Mouse (Mus musculus): ENCODE data around the gene Baz2b.
"Not testable (repeated sequence)": the region's sequence is repeated elsewhere in the genome, so short reads cannot be mapped to it uniquely, and the experiment has no call there.

Baz2b gene

GRCm38 (mm10) chr2:59870526-59870925, 339.1 kb downstream of the Baz2b start:
- DNase-seq (ENCODE audit: low read depth, low spot score) = no peak

GRCm38 (mm10) chr2:59862618-59863017, 347.0 kb downstream of the Baz2b start:
- no peak for DNase-seq (ENCODE audit: low read depth, low spot score)

DNA sequence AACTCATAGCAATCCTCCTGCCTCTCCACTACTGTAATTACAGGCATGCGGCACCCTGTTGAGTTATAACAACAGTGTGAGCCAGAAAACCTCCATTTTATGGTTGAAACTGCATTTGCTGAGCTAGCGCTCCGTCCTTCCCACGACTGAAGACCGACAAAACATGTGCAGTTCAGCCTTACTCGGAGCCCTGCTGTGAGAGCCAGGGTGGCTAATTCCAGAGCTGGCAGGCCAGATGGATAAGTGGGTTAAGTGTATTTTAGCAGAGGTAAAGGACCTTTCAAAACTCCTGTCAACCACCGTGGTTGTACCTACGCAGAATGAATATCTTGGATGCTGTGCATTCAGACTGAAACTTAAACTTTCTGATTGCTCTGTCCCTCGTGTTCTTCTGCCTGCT, 355.3 kb downstream of the Baz2b start:
- peak; percentile 39 for DNase-seq (ENCODE audit: low read depth, low spot score)

GRCm38 (mm10) chr2:59853543-59853942, 356.1 kb downstream of the Baz2b start:
- no peak for DNase-seq (ENCODE audit: low read depth, low spot score)

GRCm38 (mm10) chr2:59852916-59853315, 356.7 kb downstream of the Baz2b start:
- no peak for DNase-seq (ENCODE audit: low read depth, low spot score)

DNA sequence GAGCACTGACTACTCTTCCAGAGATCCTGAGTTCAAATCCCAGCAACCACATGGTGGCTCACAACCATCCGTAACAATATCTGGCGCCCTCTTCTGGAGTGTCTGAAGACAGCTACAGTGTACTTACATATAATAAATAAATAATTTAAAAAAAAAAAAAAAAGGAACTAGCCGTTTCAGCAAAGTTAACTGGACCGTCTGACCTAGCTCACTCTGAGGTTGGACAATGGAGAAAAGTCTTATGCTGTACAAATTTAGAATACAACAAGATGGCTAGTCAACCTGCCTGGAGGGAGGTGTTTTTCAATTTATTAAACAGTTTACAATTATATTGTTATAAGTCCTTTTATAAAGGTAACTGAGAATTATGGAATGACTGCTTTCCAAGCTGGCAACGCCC, 357.8 kb downstream of the Baz2b start:
- DNase-seq (ENCODE audit: low read depth, low spot score) = not testable (repeated sequence)
